Mouse (Mus musculus) spleen, adult 2 months (tissue): Measurements from ENCODE around the gene Zfp958.

Experiments
- CTCF ChIP-seq: fragments of 200-500 bp; IDR thresholded peaks from 2 replicates; pipeline ENCODE4 v1.5.1; 2011; ENCODE audit warnings: mild to moderate bottlenecking, inconsistent platforms; ENCODE audit not compliant: insufficient read depth, insufficient read length, insufficient replicate concordance; ENCODE audit errors: extremely low read depth
- POLR2A ChIP-seq: fragments of 200-500 bp; IDR thresholded peaks from 2 replicates; pipeline ENCODE4 v1.6.1; 2011; ENCODE audit warnings: low read depth, low read length, inconsistent platforms

GRCm38 (mm10) chr8:4588165-4589000, 24.6 kb upstream of the Zfp958 start:
- TF ChIP-seq POLR2A (no peak), CTCF (peak; percentile 30; the same call in 1 of the 2 replicates)
